Mouse (Mus musculus): Measurements from ENCODE around the gene Psors1c2. TPM values are rescaled to one million over a fixed set of nuclear protein-coding genes. Genes with fewer than 3 reads are reported as not detected.

Gene Psors1c2
- total RNA-seq, 2 experiments from 2014 or later: not detected

GRCm38 (mm10) chr17:35515911-35516640 lies 16.9 kb upstream of the Psors1c2 start:
- ATAC-seq (replicated peaks; ENCODE audit: low FRiP score, poor library complexity, severe bottlenecking): no peak

GRCm38 (mm10) chr17:35516652-35517500 lies 16.1 kb upstream of the Psors1c2 start, which contains the start of the genes Tcf19 and Cchcr1:
Tcf19 (minus strand) TSS chr17:35516824.
Cchcr1 (plus strand) TSS chr17:35517100.
- ATAC-seq (replicated peaks; ENCODE audit: low FRiP score, poor library complexity, severe bottlenecking): peak; percentile 93

DNA sequence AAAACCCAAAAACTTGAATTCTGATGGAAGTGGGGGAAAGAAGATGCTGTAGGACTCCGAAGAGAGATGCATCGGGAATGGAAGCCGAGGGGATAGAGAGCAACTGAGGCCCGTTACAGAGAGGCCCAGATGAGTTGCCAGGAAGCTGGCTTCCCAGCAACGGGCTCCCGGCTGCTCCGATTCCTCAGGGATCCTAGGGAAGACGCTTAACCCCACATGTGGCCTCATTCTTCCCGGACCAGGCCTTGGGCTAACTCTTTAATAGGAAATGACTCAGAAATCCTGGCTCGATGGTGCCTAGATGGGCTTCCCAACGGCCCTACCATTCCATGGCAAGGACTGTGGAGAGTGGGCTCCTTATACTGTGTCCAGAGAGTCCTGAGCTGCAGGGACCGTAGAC lies 15.5 kb upstream of the Psors1c2 start:
- ATAC-seq (replicated peaks; ENCODE audit: low FRiP score, poor library complexity, severe bottlenecking): no peak

DNA sequence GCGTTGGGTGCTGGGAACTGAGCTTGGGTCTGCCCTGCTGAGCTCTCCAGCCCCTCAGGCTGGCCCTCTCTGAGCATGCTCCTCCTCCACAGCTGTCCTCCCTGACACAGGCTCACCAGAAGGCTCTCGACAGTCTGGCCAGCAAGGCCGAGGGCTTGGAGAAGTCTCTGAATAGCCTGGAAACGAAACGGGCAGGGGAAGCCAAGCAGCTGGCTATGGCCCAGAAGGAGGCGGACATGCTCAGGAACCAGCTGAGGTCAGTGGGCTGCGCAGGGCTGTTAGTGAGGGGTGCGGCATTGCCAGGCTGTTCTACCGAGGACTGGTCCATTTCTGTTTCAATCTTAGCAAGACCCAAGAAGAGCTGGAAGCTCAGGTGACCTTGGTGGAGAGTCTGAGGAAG lies 8.6 kb upstream of the Psors1c2 start:
- ATAC-seq (replicated peaks; ENCODE audit: low FRiP score, poor library complexity, severe bottlenecking): no peak

GRCm38 (mm10) chr17:35526644-35527043 lies 6.4 kb upstream of the Psors1c2 start:
- ATAC-seq (replicated peaks; ENCODE audit: low FRiP score, poor library complexity, severe bottlenecking): no peak

GRCm38 (mm10) chr17:35532360-35532759 lies 641 bp upstream of the Psors1c2 start:
- no peak for ATAC-seq (replicated peaks; ENCODE audit: low FRiP score, poor library complexity, severe bottlenecking)

DNA sequence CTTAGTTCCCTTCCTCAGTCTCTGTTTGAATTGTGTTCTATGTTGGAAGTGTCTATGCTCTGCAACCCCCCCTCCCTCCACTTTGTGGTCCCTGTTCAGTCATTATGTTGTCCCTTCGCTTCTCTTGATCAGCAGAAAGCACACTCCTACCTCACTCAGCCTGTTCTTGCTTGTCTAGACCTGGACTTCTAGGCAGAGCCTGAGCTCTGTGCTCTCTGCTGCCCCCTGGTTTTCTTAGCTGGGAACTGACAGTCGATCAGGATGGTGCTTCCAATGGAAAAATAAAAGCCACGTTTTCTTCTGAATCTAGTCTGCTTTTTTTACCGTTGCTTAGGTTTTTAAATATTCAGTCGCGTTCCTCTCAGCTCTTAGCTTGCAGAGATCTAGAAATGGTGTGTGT lies 1.3 kb downstream of the Psors1c2 start:
- peak; percentile 79 for ATAC-seq (replicated peaks; ENCODE audit: low FRiP score, poor library complexity, severe bottlenecking)

GRCm38 (mm10) chr17:35537421-35537820 lies 4.4 kb downstream of the Psors1c2 start:
- ATAC-seq (replicated peaks; ENCODE audit: low FRiP score, poor library complexity, severe bottlenecking): no peak

DNA sequence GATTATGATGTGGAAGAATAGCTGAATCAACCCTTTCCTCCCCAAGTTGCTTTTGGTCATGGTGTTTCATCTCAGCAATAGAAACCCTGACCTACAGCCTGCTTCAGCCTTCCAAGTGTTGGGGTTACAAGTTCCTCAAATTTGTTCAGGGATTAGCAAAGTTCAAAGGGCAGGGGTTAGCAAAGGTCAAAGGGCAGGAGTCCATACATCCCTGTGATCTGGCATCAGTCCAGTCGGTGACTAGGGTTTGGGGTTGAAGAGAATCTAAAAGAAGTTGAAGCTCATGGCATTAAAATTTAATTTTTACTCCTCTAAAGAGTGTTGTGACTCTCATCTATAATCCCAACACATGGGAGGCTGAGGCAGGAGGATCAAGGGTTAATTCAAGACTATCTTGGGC lies 5.5 kb downstream of the Psors1c2 start:
- ATAC-seq (replicated peaks; ENCODE audit: low FRiP score, poor library complexity, severe bottlenecking): no peak

GRCm38 (mm10) chr17:35539540-35539939 lies 6.5 kb downstream of the Psors1c2 start:
- no peak for ATAC-seq (replicated peaks; ENCODE audit: low FRiP score, poor library complexity, severe bottlenecking)

- ATAC-seq (replicated peaks; ENCODE audit: low FRiP score, poor library complexity, severe bottlenecking): no peak
Observed at GRCm38 (mm10) chr17:35542761-35543411, 9.9 kb downstream of the Psors1c2 start.

DNA sequence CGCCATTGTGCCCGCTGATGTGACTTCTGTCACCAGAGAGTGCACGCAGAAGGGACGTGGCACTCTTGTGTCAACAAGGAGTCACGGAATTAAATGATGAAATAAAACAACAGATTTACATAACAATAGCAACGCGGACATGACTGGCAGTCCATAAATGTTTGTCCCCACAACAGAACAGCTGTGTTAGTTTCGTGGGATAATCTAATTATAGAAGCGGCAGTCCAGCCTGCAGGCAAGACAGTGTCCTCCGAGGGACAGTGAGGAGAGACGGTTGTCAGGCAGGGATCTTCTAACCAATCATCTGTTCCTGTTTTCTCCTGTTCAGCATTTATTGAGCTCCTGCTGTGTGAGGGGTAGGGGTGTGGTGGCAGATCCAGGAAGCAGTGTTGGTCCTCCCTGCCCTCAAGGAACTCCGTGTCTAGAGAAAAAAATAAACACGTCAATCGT lies 10.4 kb downstream of the Psors1c2 start:
- no peak for ATAC-seq (replicated peaks; ENCODE audit: low FRiP score, poor library complexity, severe bottlenecking)

DNA sequence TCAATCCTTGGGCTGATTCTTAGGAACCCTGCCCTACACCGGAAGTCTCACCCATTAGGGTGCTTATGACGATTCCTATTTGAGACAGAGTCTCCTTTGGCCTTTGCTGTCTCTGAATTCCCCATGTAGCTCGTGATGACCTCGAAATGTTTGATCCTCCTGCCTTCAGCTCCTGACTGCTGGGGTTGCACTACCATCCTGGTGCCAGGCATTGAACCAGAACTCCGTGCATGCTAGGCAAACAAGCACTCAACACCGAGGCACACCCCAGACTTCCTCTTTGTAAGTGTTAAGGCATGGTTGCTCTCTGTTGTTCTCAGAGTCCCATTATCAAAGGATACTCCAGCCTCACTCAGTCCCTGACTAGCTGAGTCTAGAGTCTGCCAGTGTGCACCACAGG lies 11.0 kb downstream of the Psors1c2 start:
- ATAC-seq (replicated peaks; ENCODE audit: low FRiP score, poor library complexity, severe bottlenecking): no peak

- ATAC-seq (replicated peaks; ENCODE audit: low FRiP score, poor library complexity, severe bottlenecking): peak; percentile 70
Observed at GRCm38 (mm10) chr17:35544680-35545079, 11.7 kb downstream of the Psors1c2 start.

DNA sequence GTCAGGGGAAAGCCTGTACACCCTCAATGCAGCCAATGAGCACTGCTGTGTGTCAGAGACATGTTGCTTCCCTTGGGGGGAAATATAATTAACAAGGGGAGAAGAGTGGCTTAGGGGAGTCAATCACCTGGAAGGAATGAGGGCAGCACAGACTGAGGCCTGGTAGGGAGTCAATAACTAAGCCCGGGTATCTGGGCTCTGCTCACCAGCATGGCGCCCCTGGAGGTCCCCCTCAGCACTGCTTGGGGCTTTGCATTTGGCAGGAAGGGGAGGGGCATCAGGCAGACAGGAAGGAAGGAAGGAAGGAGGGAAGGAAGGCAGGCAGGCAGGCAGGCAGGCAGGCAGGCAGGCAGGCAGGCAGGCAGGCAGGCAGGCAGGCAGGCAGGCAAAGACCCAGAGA lies 14.5 kb downstream of the Psors1c2 start:
- no peak for ATAC-seq (replicated peaks; ENCODE audit: low FRiP score, poor library complexity, severe bottlenecking)

GRCm38 (mm10) chr17:35548636-35549035 lies 15.6 kb downstream of the Psors1c2 start:
- ATAC-seq (replicated peaks; ENCODE audit: low FRiP score, poor library complexity, severe bottlenecking): no peak

GRCm38 (mm10) chr17:35549437-35550142 lies 16.6 kb downstream of the Psors1c2 start:
- no peak for ATAC-seq (replicated peaks; ENCODE audit: low FRiP score, poor library complexity, severe bottlenecking)

DNA sequence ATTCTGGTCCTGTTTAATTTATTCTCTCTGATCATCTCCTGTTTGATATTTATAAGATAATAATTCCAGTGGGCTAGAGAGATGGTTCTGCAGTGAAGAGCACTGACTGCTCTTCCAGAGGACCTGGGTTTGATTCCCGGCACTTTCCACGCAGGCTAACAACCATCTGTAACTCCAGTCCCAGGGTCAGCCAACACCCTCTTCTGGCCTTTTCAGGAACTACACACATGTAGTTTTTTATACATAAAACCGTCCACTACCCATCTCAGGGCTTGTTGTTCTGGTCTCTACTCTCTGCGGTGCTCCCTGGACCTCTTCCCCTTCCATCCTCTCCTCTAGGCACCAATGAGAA lies 17.1 kb downstream of the Psors1c2 start:
- no peak for ATAC-seq (replicated peaks; ENCODE audit: low FRiP score, poor library complexity, severe bottlenecking)

DNA sequence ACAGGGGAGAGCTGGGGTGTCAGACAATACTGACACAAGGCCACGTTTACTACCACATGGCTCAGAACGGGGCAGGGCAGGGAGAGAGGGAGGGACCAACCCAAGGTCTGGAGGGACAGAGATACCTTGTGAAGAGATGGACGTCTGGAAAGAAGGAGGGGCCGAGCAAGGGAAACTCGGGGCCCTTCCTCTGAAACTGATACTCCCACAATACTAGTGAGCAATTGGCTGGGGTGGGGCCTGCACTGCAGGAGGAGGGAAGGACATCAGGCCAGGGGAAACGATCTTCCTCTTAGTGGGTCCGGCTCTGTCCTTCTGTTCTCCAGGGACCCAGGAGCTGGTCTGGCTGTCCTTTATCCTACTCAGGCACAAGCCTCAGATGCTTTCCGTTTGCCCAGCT lies 17.9 kb downstream of the Psors1c2 start:
- no peak for ATAC-seq (replicated peaks; ENCODE audit: low FRiP score, poor library complexity, severe bottlenecking)

- no peak for ATAC-seq (replicated peaks; ENCODE audit: low FRiP score, poor library complexity, severe bottlenecking)
Observed at GRCm38 (mm10) chr17:35551881-35552414, 18.9 kb downstream of the Psors1c2 start, which contains the start of gene Cdsn. Cdsn (plus strand) TSS chr17:35552128.
